Mouse (Mus musculus) B cell, adult 2 months (primary cell): ENCODE measurements around the gene Fat3.
A peak's percentile ranks its signal among the peaks of the same experiment; 100 is the strongest.

ENCODE experiments used
- DNase-seq, 2 experiments: peaks; one replicate each; pipeline ENCODE4 v3.0.0; 2022

The Fat3 gene

DNA sequence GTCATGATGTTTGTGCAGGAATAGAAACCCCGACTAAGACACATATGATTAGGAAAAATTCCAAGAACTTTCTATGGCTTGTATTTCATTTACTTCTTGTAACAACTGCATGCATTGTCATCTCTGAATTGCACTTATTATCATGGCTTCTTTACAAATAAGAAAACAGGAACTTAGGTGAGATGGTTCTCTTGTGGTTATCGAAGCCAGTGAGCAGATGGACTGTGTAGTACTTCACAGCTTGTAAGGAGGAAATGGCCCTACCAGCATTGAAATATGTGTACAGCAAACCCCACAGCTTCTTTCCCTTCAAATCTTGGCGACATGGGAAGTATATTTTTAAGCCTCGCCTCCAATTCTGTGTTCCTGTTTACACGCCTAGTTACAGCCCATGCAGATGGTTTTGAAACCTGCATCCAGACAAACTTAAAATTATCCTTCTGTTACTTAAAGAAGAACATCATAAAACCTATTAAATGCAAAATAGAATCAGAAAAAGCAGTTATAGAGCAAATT lies 570.1 kb downstream of the Fat3 start:
- no peak for DNase-seq

DNA sequence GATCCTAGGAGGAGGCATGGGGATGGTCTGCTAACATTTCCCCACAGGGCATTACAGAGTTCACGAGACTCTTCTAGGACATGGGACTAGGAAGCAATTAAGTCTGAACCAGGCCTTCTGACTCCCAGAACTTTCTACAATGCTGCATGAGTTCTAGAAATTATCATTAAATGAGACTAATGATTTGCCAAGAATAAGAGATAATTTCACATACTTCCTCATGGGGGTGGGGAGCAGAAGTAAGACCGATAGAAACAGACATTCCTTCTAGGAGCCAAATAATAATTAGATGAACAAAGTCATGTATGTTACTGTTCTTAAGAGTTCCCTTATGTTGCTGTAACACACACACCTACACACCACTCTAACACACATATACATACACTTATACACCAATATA lies 572.8 kb downstream of the Fat3 start:
- no peak for DNase-seq

DNA sequence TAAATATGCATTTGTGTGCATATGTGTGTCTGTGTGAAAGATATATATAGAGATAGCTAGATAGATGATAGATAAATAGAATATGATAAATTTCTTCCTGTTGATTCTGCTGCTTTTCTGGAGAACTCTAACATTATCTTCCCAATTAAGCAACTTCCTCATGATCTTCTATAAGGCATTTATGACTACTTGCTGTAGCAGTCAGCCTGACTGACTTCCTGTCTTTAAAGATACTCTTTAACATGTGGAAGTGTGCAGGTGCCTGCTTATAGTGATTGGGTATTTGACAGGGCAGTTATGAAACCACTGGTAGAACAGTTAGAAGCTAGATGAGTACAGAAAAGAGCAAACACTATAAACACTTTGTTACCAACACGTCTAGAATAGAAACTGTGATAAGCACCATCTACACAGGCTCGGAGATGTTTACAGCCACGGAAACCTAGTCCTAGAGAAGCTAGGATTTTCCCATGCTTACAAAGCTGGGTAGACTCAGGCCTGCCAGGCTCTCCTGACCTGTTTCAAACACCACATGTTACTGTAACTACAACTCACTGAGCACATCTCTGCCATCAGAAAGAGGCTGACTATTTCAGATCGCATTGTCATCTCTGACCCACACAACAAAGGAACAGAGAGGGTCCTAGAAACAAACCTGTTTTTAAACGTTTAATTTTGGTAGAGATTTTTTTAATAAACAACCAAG lies 573.6 kb downstream of the Fat3 start:
- no peak for DNase-seq

DNA sequence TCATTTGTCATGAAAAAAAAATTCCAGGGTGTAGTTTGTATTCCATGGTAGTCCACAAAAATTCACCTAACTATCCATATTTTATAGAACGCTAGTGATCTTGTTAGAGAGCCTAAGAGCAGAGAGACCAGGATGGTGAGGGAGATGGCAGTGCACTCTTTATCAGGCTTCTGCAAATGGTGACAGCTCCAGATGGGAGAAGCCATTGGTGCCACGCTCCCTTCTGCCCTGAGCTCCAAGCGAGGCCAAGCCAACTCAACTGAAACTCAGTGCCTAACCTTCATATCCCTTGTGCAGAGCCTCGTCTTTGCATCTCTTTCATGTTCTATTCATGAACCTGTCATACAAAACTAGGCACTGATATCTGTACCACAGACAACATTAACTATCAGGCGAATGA lies 575.8 kb downstream of the Fat3 start:
- DNase-seq: no peak

DNA sequence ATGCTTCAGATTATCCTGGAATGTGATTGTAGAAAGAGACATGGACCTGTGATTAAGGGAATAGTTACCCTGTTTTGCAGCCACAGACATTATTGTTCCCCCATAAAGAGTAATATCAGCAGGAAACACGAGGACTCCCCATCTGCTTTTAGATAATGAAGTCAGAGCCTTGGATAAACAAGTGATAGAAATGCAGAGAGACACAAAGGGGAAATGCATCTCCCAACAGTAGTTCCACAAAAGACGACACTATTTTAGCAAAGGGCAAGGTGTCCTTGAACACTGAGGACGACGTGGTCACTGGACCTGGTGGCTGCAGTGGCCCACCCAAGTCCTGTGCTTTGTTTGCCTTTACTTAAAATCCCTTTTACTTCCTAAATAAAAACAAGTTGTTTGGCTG lies 580.8 kb downstream of the Fat3 start:
- no peak for DNase-seq

DNA sequence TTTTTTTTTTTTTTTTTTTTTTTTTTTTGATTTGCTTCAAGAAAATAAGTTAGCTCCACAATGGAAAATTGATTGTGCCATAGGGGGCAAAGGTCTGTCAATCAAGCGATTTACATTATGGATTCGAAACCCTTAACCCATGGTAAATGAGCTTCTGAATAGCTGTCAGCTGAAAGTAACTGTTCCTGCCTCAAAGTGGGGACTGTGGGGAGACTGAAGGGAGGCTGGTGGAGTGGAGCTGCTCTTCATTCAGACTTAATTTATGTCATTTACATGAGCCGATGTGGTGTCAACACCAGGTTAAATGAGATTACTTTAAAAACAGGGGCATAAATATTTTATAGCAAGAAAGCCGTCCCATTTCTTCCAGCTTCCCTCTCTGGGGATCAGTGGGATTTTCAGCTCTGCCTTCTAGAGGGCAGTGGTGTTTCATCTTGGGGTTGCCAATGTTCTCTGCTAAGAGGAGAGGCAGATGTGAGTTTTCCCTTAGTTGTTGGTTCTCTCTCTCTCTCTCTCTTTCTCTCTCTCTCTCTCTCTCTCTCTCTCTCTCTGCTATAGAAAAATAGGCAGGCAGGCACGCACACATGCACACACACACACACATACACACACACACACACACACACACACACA lies 581.6 kb downstream of the Fat3 start:
- no peak for DNase-seq

DNA sequence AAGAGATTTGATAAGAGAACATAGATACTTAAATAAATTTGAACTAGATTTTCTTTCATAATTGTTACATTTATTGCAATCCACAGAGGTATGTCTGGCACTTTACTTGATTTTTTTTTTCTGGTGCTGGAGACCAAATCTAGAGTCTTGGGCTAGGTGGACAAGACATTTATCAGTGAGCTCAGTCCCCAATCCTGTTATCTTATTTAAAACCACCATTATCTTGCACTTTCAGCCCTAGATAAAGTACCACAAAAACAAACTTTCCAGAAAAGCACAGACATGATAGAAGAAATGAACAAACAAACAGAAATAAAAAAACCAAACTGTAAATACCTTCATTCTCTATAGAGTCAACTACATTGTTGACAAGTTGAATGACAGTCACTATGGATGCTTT lies 584.5 kb downstream of the Fat3 start:
- DNase-seq: no peak

DNA sequence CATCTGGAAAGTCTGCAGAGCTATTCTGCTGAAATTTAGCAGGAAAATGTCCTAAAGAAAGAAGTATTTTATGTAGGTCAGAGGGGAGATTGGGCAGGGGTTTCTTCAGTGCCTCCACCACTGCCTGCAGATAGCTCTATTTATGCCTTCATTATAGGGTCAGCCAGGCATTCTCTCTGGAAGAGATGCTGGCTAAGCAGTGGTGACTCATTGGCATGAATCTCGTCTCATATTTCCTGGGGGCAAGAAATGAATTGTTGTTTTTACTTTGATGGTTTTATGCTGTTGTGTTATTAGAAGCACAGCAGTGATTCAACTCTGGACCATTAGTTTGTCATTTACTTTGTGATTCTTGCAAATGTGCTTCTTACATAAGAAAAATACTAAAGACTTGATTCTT lies 588.4 kb downstream of the Fat3 start:
- DNase-seq: no peak

DNA sequence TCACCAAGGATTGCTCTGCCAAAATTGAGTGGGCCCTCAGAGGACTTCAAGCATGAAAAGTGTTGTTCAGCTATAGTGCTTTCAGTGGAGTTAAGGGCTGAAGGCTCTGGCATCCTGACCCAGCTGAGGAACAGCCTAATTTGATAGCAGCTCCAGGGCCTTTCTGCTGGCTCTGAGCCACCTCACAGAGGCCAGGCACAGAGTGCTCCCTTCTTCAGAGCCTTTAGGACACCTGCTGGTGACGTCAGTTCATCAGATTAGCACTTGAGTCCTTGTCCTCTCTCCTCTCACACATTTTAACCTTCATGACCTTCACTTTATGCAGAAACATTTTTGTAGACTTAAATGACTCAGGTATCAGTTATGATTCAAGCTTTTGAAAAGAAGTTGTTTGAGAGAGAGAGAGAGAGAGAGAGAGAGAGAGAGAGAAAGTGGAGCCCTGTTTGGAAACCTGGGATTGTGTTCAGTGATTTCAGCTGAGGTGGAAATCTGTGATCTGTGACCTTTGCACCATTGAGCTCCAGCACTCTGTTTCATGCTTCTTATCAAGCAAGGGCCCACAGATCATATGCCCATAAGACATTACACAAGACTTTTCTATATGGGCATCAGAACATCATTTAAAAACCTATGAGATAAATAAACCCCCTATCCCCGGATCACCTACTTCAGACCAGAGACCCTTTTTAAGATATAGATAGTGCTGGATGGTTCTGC lies 591.5 kb downstream of the Fat3 start:
- DNase-seq: no peak

DNA sequence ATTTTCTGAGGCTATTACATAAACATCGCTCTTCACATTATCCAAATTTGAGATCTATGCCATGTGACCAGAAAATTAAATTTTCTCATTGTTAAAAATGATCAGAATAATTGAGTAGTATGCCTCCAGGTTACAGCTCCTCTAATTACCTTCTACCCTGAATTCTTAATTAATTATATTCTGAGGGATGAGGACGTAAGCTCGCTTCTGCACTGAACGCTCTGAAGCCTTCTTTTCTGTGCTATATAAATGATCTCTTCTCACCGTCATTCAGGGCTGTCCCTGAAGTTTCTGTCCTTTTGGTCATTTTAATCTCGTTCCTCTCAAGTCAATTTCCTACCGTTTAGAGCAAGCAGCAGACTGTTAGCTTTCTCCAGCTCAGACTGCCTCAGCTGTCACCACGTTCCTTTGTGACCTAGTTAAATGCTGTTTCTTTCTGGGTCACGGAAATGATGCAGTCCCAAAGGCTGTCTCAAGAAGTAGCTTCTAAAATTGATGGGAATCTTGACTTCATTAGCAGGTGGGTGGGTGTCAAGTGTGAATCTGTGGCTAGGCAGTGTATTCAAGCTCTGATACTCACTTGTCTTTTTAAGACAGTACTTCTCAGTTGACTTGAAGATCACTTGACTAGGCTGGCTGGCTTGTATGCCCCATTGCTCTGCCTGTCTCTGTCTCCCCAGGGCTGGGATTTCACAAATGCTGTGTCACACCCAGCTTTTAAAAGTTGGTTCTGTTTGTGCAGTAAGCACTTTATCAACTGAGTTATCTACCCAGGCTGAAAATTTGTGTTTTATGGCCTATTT lies 596.9 kb downstream of the Fat3 start:
- no peak for DNase-seq

DNA sequence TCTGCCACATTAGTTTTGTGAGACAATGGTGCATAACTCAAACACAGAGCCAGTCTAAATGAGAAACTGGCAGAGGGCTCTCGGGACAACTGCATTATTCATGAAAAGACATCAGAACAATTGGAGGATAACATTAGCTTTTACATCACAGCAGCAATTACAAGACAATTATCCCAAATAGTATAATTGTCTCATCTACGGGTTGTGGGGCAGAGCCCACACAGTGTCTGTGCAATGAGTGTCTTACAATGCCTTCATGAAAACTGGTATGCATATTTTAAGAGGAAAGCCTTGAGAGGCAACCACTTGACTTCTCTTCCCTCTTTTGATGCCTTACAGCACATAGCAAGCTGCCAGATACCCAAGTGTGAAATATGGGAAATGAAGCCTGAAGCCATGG lies 603.0 kb downstream of the Fat3 start:
- DNase-seq: no peak

DNA sequence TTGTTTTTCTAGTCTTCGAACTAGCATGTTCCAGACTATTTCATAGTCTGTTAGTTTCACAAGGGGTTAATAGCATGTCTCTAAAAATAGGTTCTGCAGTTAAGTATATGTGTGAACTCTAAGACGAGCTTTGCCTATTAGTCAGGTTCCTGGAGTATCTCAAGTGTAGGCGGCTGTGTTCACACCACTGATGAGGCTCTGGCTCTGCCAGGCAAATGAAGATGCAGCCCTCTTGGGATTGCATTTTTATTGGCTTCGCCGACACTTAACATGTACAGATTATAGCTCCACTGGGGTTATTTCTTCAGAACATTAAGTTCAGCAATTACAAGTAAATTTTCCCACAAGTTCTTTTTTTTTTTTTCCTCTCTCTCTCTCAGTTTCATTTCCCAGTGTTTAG lies 614.3 kb downstream of the Fat3 start:
- no peak for DNase-seq

DNA sequence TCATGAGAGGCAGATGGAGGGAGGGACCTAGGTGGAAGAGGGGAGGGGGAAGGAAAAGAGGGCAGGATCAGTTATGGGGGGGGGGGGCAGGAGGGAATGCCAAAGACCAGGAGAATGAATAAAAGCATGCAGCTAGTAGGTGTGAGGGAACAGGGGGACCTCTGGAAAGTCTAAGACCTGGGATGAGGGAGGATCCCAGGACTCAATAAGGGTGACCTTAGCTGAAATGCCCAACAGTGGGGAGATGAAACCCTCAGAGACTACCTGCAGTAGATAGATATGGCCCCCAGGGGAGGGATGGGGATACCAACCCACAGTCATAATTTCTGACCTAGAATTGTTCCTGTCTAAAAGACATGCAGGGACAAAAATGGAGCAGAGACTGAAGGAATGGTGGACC lies 620.3 kb downstream of the Fat3 start:
- no peak for DNase-seq

DNA sequence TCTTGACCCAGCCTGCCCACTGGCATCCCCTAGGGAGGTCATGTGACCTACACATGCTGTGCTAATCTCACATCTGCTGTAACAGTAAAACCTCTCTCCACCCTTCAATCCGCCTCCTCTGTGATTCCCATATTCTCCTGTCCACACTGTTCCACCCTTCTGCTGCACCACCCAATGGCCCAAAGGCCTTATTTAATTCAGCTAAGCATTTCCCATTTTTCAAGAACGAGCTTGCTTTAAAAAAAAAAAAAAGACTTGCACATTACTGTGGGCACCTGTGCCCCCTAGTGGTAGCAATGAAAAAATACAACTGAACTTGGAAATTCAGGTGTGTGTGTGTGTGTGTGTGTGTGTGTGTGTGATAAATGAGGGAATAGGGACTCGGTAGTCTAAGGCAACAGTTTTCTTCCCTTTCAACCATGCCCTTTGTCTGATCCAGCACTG lies 620.9 kb downstream of the Fat3 start:
- DNase-seq: peak; percentile 9 to 15

DNA sequence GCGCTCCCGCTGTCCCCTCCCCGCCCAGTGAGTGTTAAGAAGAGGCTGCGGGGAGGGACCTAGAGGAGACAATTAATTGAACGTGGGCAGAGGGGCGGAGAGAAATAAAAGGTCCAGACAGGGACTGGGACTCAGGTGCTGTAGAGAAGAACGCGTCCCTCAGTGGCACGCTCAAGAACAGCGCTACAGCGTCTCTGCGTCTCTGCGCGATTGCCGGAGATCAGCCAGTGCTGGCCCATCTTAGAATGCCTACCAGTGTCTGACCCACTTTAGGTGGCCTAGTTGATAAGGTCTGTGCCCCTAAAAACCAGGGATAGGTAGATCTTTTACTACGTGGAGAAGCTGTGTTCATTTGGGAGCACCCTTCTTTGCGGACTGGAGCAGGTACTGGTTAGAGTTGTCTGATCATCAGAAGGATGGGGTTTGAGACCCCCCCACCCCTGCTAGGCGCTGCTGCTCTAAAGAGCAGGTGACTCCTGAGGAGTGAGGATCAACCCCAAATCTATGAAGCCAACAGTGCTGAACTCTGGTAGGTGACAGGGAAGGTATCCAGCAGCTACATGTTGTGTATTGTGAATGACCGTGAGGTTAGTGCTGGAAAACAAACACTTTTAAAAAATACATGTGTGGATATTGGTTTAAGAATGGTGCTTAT lies 626.5 kb downstream of the Fat3 start, which contains the start of gene Mtnr1b:
Gene Mtnr1b (minus strand): TSS at position 51 of the 655 bp plus-strand sequence.
- no peak for DNase-seq

DNA sequence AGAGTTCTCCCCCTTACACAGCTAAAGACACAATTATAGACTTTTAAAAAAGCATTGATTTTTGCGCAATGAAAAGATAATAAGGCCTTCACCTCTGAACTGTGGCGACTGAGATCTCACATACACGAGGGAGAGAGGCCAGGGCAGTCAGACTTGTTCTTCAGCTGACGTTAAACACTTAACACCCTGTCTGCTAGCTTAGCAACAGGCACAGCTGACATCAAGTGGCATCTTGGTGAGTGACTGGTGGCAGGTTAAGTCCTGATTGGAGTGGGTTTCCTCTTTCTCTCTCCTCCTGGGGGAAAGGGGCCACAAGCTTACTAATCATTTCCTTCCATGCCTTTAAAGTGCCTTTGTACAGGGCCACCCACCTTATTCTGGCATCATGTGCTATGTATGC lies 631.1 kb downstream of the Fat3 start:
- DNase-seq: no peak

DNA sequence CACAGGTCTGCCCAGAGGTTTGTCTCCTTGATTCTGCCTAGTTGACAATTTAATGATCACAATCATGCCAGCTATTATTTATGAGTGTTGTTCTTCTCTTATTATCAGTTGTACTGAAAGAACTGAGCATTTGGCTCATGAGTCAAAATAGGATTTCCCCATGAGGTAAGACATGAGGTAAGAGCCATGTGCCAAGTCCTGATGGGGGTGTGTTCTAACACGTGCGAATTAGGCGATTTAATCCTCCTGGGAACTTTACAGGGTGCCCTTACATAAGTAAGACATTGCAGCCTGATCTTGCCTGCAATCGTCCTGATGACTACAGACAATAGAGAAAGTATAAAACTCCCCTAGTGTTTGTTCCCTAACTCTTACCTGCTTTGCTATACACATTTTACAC lies 631.6 kb downstream of the Fat3 start:
- DNase-seq: no peak

DNA sequence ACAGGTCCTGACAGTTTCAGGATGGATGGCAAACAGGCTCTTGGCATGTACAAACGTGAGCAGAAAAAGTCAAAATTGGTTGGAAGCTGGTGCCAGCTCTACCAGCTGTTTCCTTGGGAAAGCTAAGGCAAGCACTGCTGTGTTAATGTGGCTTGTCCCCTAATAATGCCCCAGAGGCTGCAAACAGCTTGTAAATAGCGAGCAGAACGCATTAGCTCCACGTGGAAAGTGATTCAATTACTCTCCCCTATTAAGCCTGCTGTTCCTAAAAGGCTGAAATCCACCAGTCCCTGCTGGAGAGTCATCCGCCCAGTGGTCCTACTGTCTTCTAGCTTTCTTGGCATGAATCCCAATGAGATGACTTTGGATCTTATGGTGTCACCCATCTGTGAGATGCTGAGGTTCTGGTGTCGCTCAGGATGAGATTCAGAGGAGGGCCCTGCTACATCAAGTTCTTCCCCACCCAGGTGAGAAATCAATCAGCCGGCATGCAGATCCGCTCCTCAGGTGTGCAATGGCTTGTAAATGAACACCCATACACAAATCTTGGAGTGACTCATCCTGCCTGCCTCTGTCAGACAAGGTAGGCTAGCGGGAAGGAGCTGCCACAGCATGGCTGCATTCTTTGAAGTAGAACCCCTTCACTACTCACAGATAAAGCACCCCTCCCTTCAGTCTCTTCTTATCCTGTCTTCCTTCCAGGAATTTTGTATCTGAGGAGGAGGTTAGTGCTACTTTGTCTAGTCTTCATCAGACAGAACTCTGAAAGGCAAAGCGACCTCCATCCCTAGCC lies 634.6 kb downstream of the Fat3 start:
- no peak for DNase-seq

DNA sequence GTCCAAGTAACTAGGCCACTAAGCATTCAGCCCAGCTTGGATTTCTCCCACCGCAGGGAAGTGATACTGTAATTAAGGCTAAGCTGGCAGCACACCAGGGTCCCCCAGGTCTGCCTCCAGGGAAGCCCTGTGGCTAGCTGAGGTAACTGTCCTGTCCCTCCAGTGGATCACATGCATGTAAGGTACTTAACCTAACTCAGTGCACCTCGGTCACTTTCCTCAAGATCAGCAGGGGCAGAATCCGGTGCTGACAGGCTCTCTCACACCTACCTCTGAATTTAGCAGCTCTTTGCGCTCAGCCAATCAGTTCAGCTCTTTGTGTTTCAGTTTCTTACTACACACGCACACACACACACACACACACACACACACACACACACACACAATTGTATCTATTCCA lies 639.7 kb downstream of the Fat3 start:
- no peak for DNase-seq
